Mouse (Mus musculus) stomach, embryonic 15.5 days (tissue): ENCODE measurements around the gene Acadvl. TPM values are rescaled to one million over a fixed set of nuclear protein-coding genes. Genes with fewer than 3 reads are reported as not detected.

Source experiments
- ATAC-seq: fragments of 200-750 bp; cut with Nextera tagmentation; 2 replicates; pipeline ENCODE4 v1.8.0; 2017; ENCODE audit warnings: low read depth, moderate number of reproducible peaks, moderate TSS enrichment; ENCODE audit not compliant: insufficient read depth, low FRiP score
- H3K27ac ChIP-seq: fragments of 300-500 bp; sonication (generic); 2 replicates; pipeline ENCODE4 v1.5.1; 2015; ENCODE audit warnings: mild to moderate bottlenecking, inconsistent platforms
- H3K27me3 ChIP-seq: fragments of 300-500 bp; sonication (generic); replicated peaks from 2 replicates; pipeline ENCODE4 v1.6.1; 2015; ENCODE audit warnings: inconsistent platforms
- H3K36me3 ChIP-seq: fragments of 300-500 bp; sonication (generic); 2 replicates; pipeline ENCODE4 v1.6.1; 2015; ENCODE audit warnings: inconsistent platforms
- H3K4me1 ChIP-seq: fragments of 300-500 bp; sonication (generic); 2 replicates; pipeline ENCODE4 v1.6.1; 2015; ENCODE audit warnings: inconsistent platforms
- H3K4me2 ChIP-seq: fragments of 300-500 bp; sonication (generic); 2 replicates; pipeline ENCODE4 v1.6.1; 2015; ENCODE audit warnings: mild to moderate bottlenecking, inconsistent platforms
- H3K4me3 ChIP-seq: fragments of 300-500 bp; sonication (generic); replicated peaks from 2 replicates; pipeline ENCODE4 v1.5.1; 2015; ENCODE audit warnings: inconsistent platforms
- H3K9ac ChIP-seq: fragments of 300-500 bp; sonication (generic); 2 replicates; pipeline ENCODE4 v1.6.1; 2015; ENCODE audit warnings: inconsistent platforms
- H3K9me3 ChIP-seq: fragments of 300-500 bp; sonication (generic); 2 replicates; pipeline ENCODE4 v1.6.1; 2016; ENCODE audit warnings: inconsistent platforms
- WGBS: fragments of 180-500 bp; shearing (Covaris S2); methylation state at CpG from one replicate; pipeline ENCODE4 v1.1.7; 2015; 5-methylcytosine and 5-hydroxymethylcytosine counted together
- microRNA counts: library from miRNA; unstranded; fragments of <30 nt; microRNA quantifications from one replicate; lab custom pipeline; 2016
- microRNA-seq: library from miRNA; unstranded; fragments of <30 nt; microRNA quantifications from one replicate; pipeline ENCODE4, GENCODE M21; 2016
- polyA plus RNA-seq: library from polyadenylated mRNA; unstranded; fragments of >200 nt; fragmentation: Nextera tagmentation; extraction: Ambion mirVana; gene quantifications from 2 replicates; pipeline ENCODE4 v1.2.1, GENCODE M21; 2015

Acadvl gene
- polyA plus RNA-seq, 1 experiment from 2014 or later: 84.8 TPM

GRCm38 (mm10) chr11:69968793-69969192 lies 46.4 kb downstream of the Acadvl start:
- WGBS: 68% methylated on average over 4 of the region's 4 CpGs
- peaks cover 10% of the 10 kb centered on the region; the same call in 1 of the 2 replicates for H3K4me1 ChIP-seq
- no peak for ATAC-seq
- H3K27ac ChIP-seq: no peak overlapping the region
- H3K36me3 ChIP-seq: peaks cover 20% of the 10 kb centered on the region
- no peaks in the 10 kb centered on the region for H3K9me3 ChIP-seq
- H3K4me2 ChIP-seq: no peak overlapping the region
- H3K27me3 ChIP-seq: peaks cover 30% of the 10 kb centered on the region
- no peak overlapping the region for H3K4me3 ChIP-seq
- no peak overlapping the region for H3K9ac ChIP-seq

GRCm38 (mm10) chr11:69966860-69967517 lies 48.2 kb downstream of the Acadvl start:
- Histone ChIP-seq H3K4me2 (peak overlapping the region; percentile 70), H3K27me3 (peaks cover 30% of the 10 kb centered on the region), H3K4me1 (peaks cover 10% of the 10 kb centered on the region; the same call in 1 of the 2 replicates), H3K9ac (0 out of 2 replicates have a peak overlapping the region, but pooled peaks have one; percentile 49), H3K9me3 (no peaks in the 10 kb centered on the region), H3K36me3 (peaks cover 14% of the 10 kb centered on the region), H3K27ac (peak overlapping the region; percentile 91), H3K4me3 (peak overlapping the region; percentile 49)
- WGBS: 32% methylated on average over 17 of the region's 17 CpGs
- ATAC-seq: no peak

- Histone ChIP-seq H3K27me3 (peaks cover 30% of the 10 kb centered on the region), H3K27ac (peak overlapping the region; percentile 91), H3K9me3 (no peaks in the 10 kb centered on the region), H3K9ac (peak overlapping the region; percentile 49), H3K4me3 (peak overlapping the region; percentile 49), H3K4me2 (peak overlapping the region; percentile 70), H3K36me3 (peaks cover 10% of the 10 kb centered on the region; the same call in 1 of the 2 replicates), H3K4me1 (peaks cover 10% of the 10 kb centered on the region; the same call in 1 of the 2 replicates)
- WGBS: 2% methylated on average over 59 of the region's 59 CpGs
- ATAC-seq: peak; percentile 76
Observed at GRCm38 (mm10) chr11:69966006-69966859, 49.0 kb downstream of the Acadvl start.

GRCm38 (mm10) chr11:69965271-69966005 lies 49.8 kb downstream of the Acadvl start:
- Histone ChIP-seq H3K36me3 (peaks cover 7% of the 10 kb centered on the region; the same call in 1 of the 2 replicates), H3K27me3 (peaks cover 30% of the 10 kb centered on the region), H3K4me3 (peak overlapping the region; percentile 49), H3K4me1 (peaks cover 10% of the 10 kb centered on the region; the same call in 1 of the 2 replicates), H3K9ac (peak overlapping the region; percentile 49), H3K9me3 (no peaks in the 10 kb centered on the region), H3K4me2 (peak overlapping the region; percentile 70), H3K27ac (peak overlapping the region; percentile 91)
- 3% methylated on average over 47 of the region's 49 CpGs for WGBS
- ATAC-seq: peak; percentile 76

- Histone ChIP-seq H3K36me3 (peaks cover 3% of the 10 kb centered on the region; the same call in 1 of the 2 replicates), H3K4me1 (peaks cover 10% of the 10 kb centered on the region; the same call in 1 of the 2 replicates), H3K27me3 (peaks cover 30% of the 10 kb centered on the region), H3K9ac (no peak within 1 kb of the TSS; the same call in 1 of the 2 replicates), H3K9me3 (no peaks in the 10 kb centered on the region), H3K4me3 (peak within 1 kb of the TSS; percentile 49), H3K27ac (peak within 1 kb of the TSS; percentile 91), H3K4me2 (peak within 1 kb of the TSS; percentile 70)
- 11% methylated on average over 24 of the region's 24 CpGs for WGBS
- ATAC-seq: no peak
Observed at GRCm38 (mm10) chr11:69964650-69965270, 50.5 kb downstream of the Acadvl start, which contains the start of gene Cldn7. Gene Cldn7 (plus strand): TSS chr11:69964779.

- Histone ChIP-seq H3K4me1 (peaks cover 10% of the 10 kb centered on the region; the same call in 1 of the 2 replicates), H3K9me3 (no peaks in the 10 kb centered on the region), H3K27me3 (peaks cover 25% of the 10 kb centered on the region), H3K36me3 (no peaks in the 10 kb centered on the region), H3K9ac (no peak overlapping the region), H3K4me2 (no peak overlapping the region), H3K4me3 (no peak overlapping the region), H3K27ac (0 out of 2 replicates have a peak overlapping the region, but pooled peaks have one; percentile 51)
- no peak for ATAC-seq
- 22% methylated on average over 5 of the region's 5 CpGs for WGBS
Observed at GRCm38 (mm10) chr11:69961841-69962240, 53.4 kb downstream of the Acadvl start.

GRCm38 (mm10) chr11:69960616-69961015 lies 54.6 kb downstream of the Acadvl start:
- H3K9ac ChIP-seq: no peak overlapping the region
- H3K9me3 ChIP-seq: no peaks in the 10 kb centered on the region
- WGBS: 38% methylated on average over 5 of the region's 5 CpGs
- ATAC-seq: no peak
- no peak overlapping the region for H3K4me3 ChIP-seq
- H3K4me1 ChIP-seq: no peaks in the 10 kb centered on the region; the same call in 1 of the 2 replicates
- no peak overlapping the region for H3K27ac ChIP-seq
- H3K36me3 ChIP-seq: no peaks in the 10 kb centered on the region
- H3K4me2 ChIP-seq: no peak overlapping the region
- peaks cover 13% of the 10 kb centered on the region for H3K27me3 ChIP-seq

MicroRNAs within 50 kb of the gene (microRNA counts, 519-probe panel; counts per million panel counts)
- microRNA mmu-miR-324-3p (lab: Ali Mortazavi, UCI): not detected
- microRNA mmu-miR-324-5p (lab: Ali Mortazavi, UCI): 2,516 counts per million, percentile 57 among the panel's probes with 10 or more counts

Small RNA genes within 50 kb of the gene (microRNA-seq; reads per million reads assigned to microRNA genes)
- gene Gm44349 (not detected), gene Mir324 (2,533 reads per million, percentile 84 among the genes with 10 or more reads in this experiment)

Other genes with a start within 250 kb of the Acadvl start
- gene Zbtb4, start 249.5 kb downstream of the Acadvl start, polyA plus RNA-seq: 2.7 and 3.0 TPM in 2 replicates
- 5.1 and 6.0 TPM in 2 replicates for gene Chrnb1, start 219.5 kb downstream of the Acadvl start, polyA plus RNA-seq
- 2.2 and 2.4 TPM in 2 replicates for gene Fgf11, start 213.6 kb downstream of the Acadvl start, polyA plus RNA-seq
- 19.9 and 20.4 TPM in 2 replicates for gene Tmem102, start 209.8 kb downstream of the Acadvl start, polyA plus RNA-seq
- not detected in 2 replicates for gene Gm39566, start 200.1 kb downstream of the Acadvl start, polyA plus RNA-seq
- gene Spem2, start 196.9 kb downstream of the Acadvl start, polyA plus RNA-seq: not detected in 2 replicates
- not detected in 2 replicates for gene Spem1, start 193.2 kb downstream of the Acadvl start, polyA plus RNA-seq
- 6.3 and 7.4 TPM in 2 replicates for gene Nlgn2, start 177.6 kb downstream of the Acadvl start, polyA plus RNA-seq
- gene Tmem256, start 176.9 kb downstream of the Acadvl start, polyA plus RNA-seq: 400 and 416 TPM in 2 replicates
- gene Plscr3, start 169.0 kb downstream of the Acadvl start, polyA plus RNA-seq: 80.8 and 81.3 TPM in 2 replicates
- 12.9 and 15.4 TPM in 2 replicates for gene Tnk1, start 156.7 kb downstream of the Acadvl start, polyA plus RNA-seq
- gene Tmem95, start 137.4 kb downstream of the Acadvl start, polyA plus RNA-seq: not detected in 2 replicates
- 7.8 and 9.2 TPM in 2 replicates for gene Kctd11, start 134.0 kb downstream of the Acadvl start, polyA plus RNA-seq
- 5.0 and 6.1 TPM in 2 replicates for gene Acap1, start 119.9 kb downstream of the Acadvl start, polyA plus RNA-seq
- gene 2810408A11Rik, start 114.4 kb downstream of the Acadvl start, polyA plus RNA-seq: 7.5 and 10.4 TPM in 2 replicates
- 7.2 and 8.0 TPM in 2 replicates for gene Neurl4, start 114.3 kb downstream of the Acadvl start, polyA plus RNA-seq
- 66.2 and 69.1 TPM in 2 replicates for gene Gps2, start 101.5 kb downstream of the Acadvl start, polyA plus RNA-seq
- gene Eif5a, start 93.5 kb downstream of the Acadvl start, polyA plus RNA-seq: 1,591 and 1,597 TPM in 2 replicates
- 2.9 and 3.3 TPM in 2 replicates for gene Ybx2, start 79.6 kb downstream of the Acadvl start, polyA plus RNA-seq
- gene Slc2a4, start 67.2 kb downstream of the Acadvl start, polyA plus RNA-seq: 26.3 and 28.9 TPM in 2 replicates
- 438 and 517 TPM in 2 replicates for gene Cldn7, start 50.6 kb downstream of the Acadvl start, polyA plus RNA-seq
- gene Ctdnep1, start 34.3 kb downstream of the Acadvl start, polyA plus RNA-seq: 23.0 and 23.2 TPM in 2 replicates
- gene Elp5, start 32.9 kb downstream of the Acadvl start, polyA plus RNA-seq: 92.9 and 99.4 TPM in 2 replicates
- gene Gabarap, start 24.3 kb downstream of the Acadvl start, polyA plus RNA-seq: 459 and 473 TPM in 2 replicates
- 59.4 and 61.8 TPM in 2 replicates for gene Phf23, start 19.6 kb downstream of the Acadvl start, polyA plus RNA-seq
- gene Dvl2, start 14.8 kb downstream of the Acadvl start, polyA plus RNA-seq: 31.9 and 33.9 TPM in 2 replicates
- gene Dlg4, start 1.5 kb upstream of the Acadvl start, polyA plus RNA-seq: 8.2 and 9.7 TPM in 2 replicates
- gene Asgr1, start 38.7 kb upstream of the Acadvl start, polyA plus RNA-seq: 0.30 and 0.96 TPM in 2 replicates
- gene Asgr2, start 77.2 kb upstream of the Acadvl start, polyA plus RNA-seq: 0.81 and 0.85 TPM in 2 replicates
- 0.50 and 1.0 TPM in 2 replicates for gene Mgl2, start 114.9 kb upstream of the Acadvl start, polyA plus RNA-seq
- gene Clec10a, start 140.8 kb upstream of the Acadvl start, polyA plus RNA-seq: 0.93 and 1.2 TPM in 2 replicates
- gene Slc16a11, start 197.3 kb upstream of the Acadvl start, polyA plus RNA-seq: 1.4 and 2.4 TPM in 2 replicates
- gene Slc16a13, start 205.7 kb upstream of the Acadvl start, polyA plus RNA-seq: 6.9 and 9.8 TPM in 2 replicates
- gene Bcl6b, start 214.4 kb upstream of the Acadvl start, polyA plus RNA-seq: 10.9 and 13.6 TPM in 2 replicates
- gene 0610010K14Rik, start 222.5 kb upstream of the Acadvl start, polyA plus RNA-seq: 141 and 144 TPM in 2 replicates
- 8.7 and 11.0 TPM in 2 replicates for gene Gm21988, start 224.4 kb upstream of the Acadvl start, polyA plus RNA-seq
- gene Rnasek, start 224.4 kb upstream of the Acadvl start, polyA plus RNA-seq: 196 and 222 TPM in 2 replicates
- 11.7 and 12.9 TPM in 2 replicates for gene Alox12, start 239.9 kb upstream of the Acadvl start, polyA plus RNA-seq